Mouse (Mus musculus) stomach, embryonic 14.5 days (tissue): ENCODE data around the gene Glt8d1. TPM values are rescaled to one million over a fixed set of nuclear protein-coding genes. Genes with fewer than 3 reads are reported as not detected.

Source experiments
- ATAC-seq: fragments of 200-750 bp; cut with Nextera tagmentation; 2 replicates; pipeline ENCODE4 v1.8.0; 2017; ENCODE audit warnings: low read depth, moderate TSS enrichment; ENCODE audit not compliant: insufficient number of reproducible peaks, insufficient read depth, low FRiP score
- H3K27ac ChIP-seq: fragments of 300-500 bp; sonication (generic); 2 replicates; pipeline ENCODE4 v1.5.1; 2014; ENCODE audit warnings: mild to moderate bottlenecking, low read length, moderate library complexity, mixed read lengths
- H3K27me3 ChIP-seq: fragments of 300-500 bp; sonication (generic); 2 replicates; pipeline ENCODE4 v1.6.1; 2014; ENCODE audit warnings: low read length, control low read depth, mixed read lengths; ENCODE audit not compliant: control insufficient read depth, insufficient read depth
- H3K36me3 ChIP-seq: fragments of 300-500 bp; sonication (generic); 2 replicates; pipeline ENCODE4 v1.6.1; 2014; ENCODE audit warnings: mild to moderate bottlenecking, control low read depth, low read length, moderate library complexity, mixed read lengths; ENCODE audit not compliant: control insufficient read depth, insufficient read depth
- H3K4me1 ChIP-seq: fragments of 300-500 bp; sonication (generic); 2 replicates; pipeline ENCODE4 v1.6.1; 2014; ENCODE audit warnings: low read length, control low read depth, mixed read lengths; ENCODE audit not compliant: control insufficient read depth, insufficient read depth
- H3K4me2 ChIP-seq: fragments of 300-500 bp; sonication (generic); replicated peaks from 2 replicates; pipeline ENCODE4 v1.6.1; 2014; ENCODE audit warnings: low read depth, low read length, control low read depth
- H3K4me3 ChIP-seq: fragments of 300-500 bp; sonication (generic); 2 replicates; pipeline ENCODE4 v1.5.1; 2014; ENCODE audit warnings: low read depth, low read length, control low read depth
- H3K9ac ChIP-seq: fragments of 300-500 bp; sonication (generic); replicated peaks from 2 replicates; pipeline ENCODE4 v1.6.1; 2014; ENCODE audit warnings: low read depth, mild to moderate bottlenecking, control low read depth, low read length, moderate library complexity, mixed read lengths
- H3K9me3 ChIP-seq: fragments of 300-500 bp; sonication (generic); 2 replicates; pipeline ENCODE4 v1.6.1; 2016; ENCODE audit warnings: low read depth, low read length, control low read depth; ENCODE audit not compliant: control insufficient read depth
- WGBS: fragments of 180-500 bp; shearing (Covaris S2); extraction: QIAGEN DNeasy Blood & Tissue Kit; methylation state at CpG from one replicate; pipeline ENCODE4 v1.1.7; 2014; 5-methylcytosine and 5-hydroxymethylcytosine counted together
- polyA plus RNA-seq: library from polyadenylated mRNA; unstranded; fragments of >200 nt; fragmentation: Nextera tagmentation; extraction: Ambion mirVana; gene quantifications from 2 replicates; pipeline ENCODE4 v1.2.1, GENCODE M21; 2014

The Glt8d1 gene
- 72.7 and 76.2 TPM in 2 replicates for polyA plus RNA-seq

DNA sequence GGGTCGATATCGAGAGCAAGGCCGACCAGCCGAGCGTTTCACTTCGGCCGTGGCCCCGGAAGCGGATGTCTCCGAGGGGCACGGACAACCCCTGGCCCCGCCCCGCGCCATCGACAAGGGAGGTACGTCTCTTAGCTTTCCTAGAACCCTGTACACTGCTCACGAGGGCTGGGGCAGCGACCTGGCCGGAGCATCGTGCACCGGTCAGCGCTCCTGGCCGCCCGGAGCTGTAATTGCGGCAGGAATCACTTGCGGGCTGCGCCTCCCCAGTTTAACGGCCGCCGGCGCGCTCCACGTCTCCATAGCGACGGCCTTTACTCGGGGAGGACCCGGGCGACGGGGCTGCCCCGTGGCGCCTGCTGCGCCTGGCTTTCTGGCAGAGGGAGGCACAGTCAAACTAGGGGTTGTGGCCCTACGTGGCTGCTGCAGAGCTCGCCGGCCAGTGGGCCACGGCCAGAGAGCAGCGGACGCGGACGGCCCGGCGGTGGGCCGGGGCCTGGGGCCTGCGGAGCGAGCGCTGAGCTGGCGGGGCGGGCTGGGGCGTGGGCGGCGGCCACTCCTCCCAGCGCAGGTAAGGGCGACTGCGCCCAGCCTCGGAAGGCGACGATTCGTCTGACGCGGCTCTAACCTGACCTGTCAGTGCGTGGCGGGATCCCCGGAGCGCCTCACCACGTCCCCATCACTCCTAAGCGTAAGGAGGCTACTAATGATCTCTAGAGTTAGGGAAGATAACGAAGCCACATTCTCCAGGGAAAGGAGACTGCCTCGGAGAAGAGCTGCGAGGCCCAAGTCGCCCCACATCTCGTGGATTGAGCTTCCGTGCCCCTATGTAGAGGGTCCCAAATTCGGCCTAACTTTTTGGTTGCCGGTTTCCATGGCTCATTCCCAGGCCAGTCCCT is at the start of gene Glt8d1, which contains the start of gene Spcs1:
Gene Glt8d1, plus strand, starts transcription at position 94 of the 899 bp plus-strand sequence.
Gene Spcs1, minus strand, starts transcription at position 366 of the 899 bp plus-strand sequence.
- H3K9ac ChIP-seq, result peak within 1 kb of the TSS; percentile 84
- no peaks in the 10 kb centered on the region for H3K27me3 ChIP-seq
- peak within 1 kb of the TSS; percentile 79 for H3K4me3 ChIP-seq
- H3K4me1 ChIP-seq, result peaks cover 5% of the 10 kb centered on the region; the same call in 1 of the 2 replicates
- ATAC-seq, result peak; percentile 92
- H3K4me2 ChIP-seq, result peak within 1 kb of the TSS; percentile 80
- H3K9me3 ChIP-seq, result no peaks in the 10 kb centered on the region
- peak within 1 kb of the TSS; percentile 90 for H3K27ac ChIP-seq
- peaks cover 4% of the 10 kb centered on the region; the same call in 1 of the 2 replicates for H3K36me3 ChIP-seq
- under 1% methylated on average over 83 of the region's 84 CpGs for WGBS

DNA sequence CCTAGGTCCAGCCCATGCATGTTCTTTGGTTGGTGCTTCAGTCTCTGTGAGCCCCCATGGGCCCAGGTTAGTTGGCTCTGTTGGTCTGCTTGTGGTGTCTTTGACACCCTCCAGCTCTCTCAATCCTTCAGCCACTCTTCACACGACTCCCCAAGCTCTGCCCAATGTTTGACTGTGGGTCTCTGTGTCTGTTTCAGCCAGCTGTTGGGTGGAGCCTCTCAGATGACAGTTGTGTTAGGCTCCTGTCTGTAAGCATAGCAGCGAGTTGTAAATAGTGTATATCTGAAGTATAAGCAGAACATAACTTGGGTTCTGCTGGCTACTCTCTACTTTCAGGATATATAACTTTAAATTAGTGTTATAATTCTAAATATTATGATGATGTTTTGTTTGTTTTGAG is 42.7 kb upstream of the Glt8d1 start:
- Histone ChIP-seq H3K9ac (no peak overlapping the region), H3K27ac (no peak overlapping the region), H3K4me1 (no peaks in the 10 kb centered on the region), H3K4me3 (no peak overlapping the region), H3K27me3 (no peaks in the 10 kb centered on the region), H3K9me3 (no peaks in the 10 kb centered on the region), H3K36me3 (peaks cover 8% of the 10 kb centered on the region; the same call in 1 of the 2 replicates), H3K4me2 (no peak overlapping the region)
- 74% methylated on average over 2 of the region's 2 CpGs for WGBS
- no peak for ATAC-seq

DNA sequence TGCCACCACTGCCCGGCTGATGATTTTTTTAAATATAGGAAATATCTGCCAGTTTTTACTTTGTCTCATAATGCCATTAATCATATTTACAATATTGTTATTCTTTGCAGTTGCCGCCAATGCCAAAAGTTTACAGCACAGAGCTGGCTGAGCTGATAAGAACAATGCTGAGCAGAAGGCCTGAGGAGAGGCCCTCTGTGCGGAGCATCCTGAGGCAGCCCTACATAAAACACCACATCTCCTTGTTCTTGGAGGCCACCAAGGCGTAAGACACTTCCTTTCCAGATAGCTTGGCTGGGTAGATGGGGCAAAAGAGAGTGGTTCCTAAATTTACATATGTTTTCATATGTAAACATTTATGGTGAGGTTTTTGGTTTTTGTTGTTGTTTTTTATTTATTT is 42.2 kb upstream of the Glt8d1 start:
- Histone ChIP-seq H3K9ac (no peak overlapping the region), H3K4me2 (no peak overlapping the region), H3K9me3 (no peaks in the 10 kb centered on the region), H3K36me3 (peaks cover 8% of the 10 kb centered on the region; the same call in 1 of the 2 replicates), H3K27me3 (no peaks in the 10 kb centered on the region), H3K27ac (no peak overlapping the region), H3K4me1 (no peaks in the 10 kb centered on the region), H3K4me3 (no peak overlapping the region)
- ATAC-seq, result no peak
- WGBS, result 90% methylated on average over 4 of the region's 4 CpGs

DNA sequence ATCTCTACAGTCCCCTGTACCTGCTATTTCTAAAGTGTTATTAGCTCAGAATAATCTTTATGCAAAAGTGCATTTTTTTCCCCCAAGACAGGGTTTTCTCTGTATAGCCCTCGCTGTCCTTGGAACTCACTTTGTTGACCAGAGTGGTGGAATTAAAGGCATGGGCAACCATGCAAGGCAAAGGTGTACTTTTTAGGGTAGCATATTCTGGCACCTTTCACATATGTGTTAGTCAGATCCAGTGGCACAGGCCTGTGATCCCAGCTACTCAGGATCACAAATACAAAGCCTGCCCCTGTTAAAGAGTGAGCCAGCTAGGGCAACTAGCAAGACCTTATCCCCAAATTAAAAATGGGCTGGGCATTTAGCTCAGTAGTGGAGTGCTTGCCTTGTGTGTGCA is 40.8 kb upstream of the Glt8d1 start:
- H3K27me3 ChIP-seq, result no peaks in the 10 kb centered on the region
- H3K36me3 ChIP-seq, result peaks cover 8% of the 10 kb centered on the region; the same call in 1 of the 2 replicates
- no peaks in the 10 kb centered on the region for H3K4me1 ChIP-seq
- no peak overlapping the region for H3K4me3 ChIP-seq
- no peak overlapping the region for H3K27ac ChIP-seq
- H3K9ac ChIP-seq, result no peak overlapping the region
- no peak for ATAC-seq
- H3K9me3 ChIP-seq, result no peaks in the 10 kb centered on the region
- WGBS, result 94% methylated on average over 1 of the region's 1 CpGs
- no peak overlapping the region for H3K4me2 ChIP-seq

DNA sequence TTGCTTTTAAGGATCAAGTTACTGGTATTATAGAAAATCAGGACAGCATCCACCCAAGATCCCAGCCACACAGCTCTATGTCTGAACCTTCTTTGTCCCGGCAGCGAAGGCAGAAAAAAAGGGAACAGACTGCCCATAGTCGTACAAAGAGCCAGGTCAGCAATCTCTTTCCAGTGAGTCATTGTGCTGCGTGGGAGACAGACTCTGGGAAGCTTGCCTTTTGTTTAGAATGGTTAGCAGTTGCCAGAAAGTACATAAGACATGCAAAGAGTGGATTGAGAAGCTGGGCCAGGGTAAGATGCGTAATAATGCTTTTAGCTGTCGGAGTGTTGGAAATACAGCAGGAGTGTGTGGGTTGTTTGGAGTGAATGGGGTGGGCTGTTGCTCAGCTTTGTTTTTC is 27.0 kb upstream of the Glt8d1 start:
- no peak for ATAC-seq
- no peak overlapping the region for H3K27ac ChIP-seq
- 68% methylated on average over 6 of the region's 6 CpGs for WGBS
- peaks cover 8% of the 10 kb centered on the region for H3K36me3 ChIP-seq
- no peaks in the 10 kb centered on the region for H3K4me1 ChIP-seq
- no peak overlapping the region for H3K4me3 ChIP-seq
- no peaks in the 10 kb centered on the region for H3K9me3 ChIP-seq
- H3K4me2 ChIP-seq, result no peak overlapping the region
- no peak overlapping the region for H3K9ac ChIP-seq
- no peaks in the 10 kb centered on the region for H3K27me3 ChIP-seq

DNA sequence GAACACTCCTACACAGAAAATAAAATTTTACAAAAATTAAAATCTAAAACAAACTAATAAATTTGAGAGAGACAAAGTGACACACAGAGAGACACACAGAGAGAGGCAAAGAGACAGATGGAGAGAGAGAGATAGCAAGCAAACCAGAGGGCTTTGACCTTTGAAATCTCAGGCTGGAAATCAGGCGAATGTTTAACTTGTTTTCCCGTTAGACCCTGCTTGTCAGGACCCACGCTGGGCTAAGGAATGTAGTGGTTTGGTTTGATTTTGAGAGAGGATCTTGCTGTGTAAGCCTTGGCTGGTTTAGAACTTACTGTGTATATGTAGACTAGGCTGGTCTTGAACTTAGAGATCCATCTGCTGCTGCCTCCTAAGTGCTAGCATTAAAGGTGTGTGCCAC is 25.0 kb upstream of the Glt8d1 start:
- Histone ChIP-seq H3K9me3 (no peaks in the 10 kb centered on the region), H3K4me2 (no peak overlapping the region), H3K36me3 (peaks cover 4% of the 10 kb centered on the region; the same call in 1 of the 2 replicates), H3K27ac (no peak overlapping the region), H3K4me3 (no peak overlapping the region), H3K4me1 (no peaks in the 10 kb centered on the region), H3K9ac (no peak overlapping the region), H3K27me3 (no peaks in the 10 kb centered on the region)
- ATAC-seq, result no peak
- 68% methylated on average over 3 of the region's 3 CpGs for WGBS

DNA sequence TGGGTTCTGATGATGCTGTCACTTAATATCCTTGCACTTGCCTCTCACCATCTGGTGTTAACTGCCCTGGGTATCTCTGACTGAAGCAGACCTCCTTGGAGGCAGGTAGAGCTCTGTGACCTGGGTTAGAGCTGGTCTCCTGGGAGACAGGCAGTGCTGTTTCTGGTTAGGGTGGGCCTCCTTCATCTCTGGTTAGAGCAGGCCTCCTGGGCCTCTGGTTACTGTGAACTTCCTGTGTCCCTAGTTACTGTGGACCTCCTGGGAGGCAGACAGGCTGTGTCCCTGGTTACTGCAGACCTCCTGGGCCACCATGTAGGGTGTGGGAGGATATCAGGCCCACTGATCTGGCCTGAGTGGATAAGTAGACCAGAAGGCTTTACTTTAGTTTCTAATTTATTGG is 4.8 kb upstream of the Glt8d1 start:
- no peak overlapping the region for H3K4me3 ChIP-seq
- peaks cover 4% of the 10 kb centered on the region; the same call in 1 of the 2 replicates for H3K36me3 ChIP-seq
- no peak overlapping the region for H3K27ac ChIP-seq
- no peak for ATAC-seq
- H3K27me3 ChIP-seq, result no peaks in the 10 kb centered on the region
- H3K9me3 ChIP-seq, result no peaks in the 10 kb centered on the region
- H3K4me2 ChIP-seq, result no peak overlapping the region
- H3K4me1 ChIP-seq, result peaks cover 5% of the 10 kb centered on the region; the same call in 1 of the 2 replicates
- no peak overlapping the region for H3K9ac ChIP-seq

DNA sequence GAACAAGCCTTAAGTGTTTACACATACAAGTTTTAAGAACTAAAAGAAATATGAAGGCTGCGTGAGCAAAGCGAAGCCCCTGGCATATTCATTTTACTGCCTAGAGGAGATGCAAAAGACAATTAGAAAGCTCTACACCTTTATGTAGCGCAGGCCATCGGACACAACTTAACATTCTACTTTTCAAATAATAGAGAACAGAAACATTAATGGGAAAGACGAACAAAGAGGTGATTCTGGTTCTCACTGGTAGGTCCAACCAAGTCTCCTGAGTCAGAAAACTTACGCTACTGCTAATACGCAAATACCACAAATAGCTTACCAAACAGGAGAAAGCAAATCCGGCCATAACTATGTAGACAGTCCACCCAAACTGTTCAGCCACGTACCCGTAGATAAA is 844 bp upstream of the Glt8d1 start:
- peak overlapping the region; percentile 84; the same call in 1 of the 2 replicates for H3K9ac ChIP-seq
- ATAC-seq, result no peak
- no peaks in the 10 kb centered on the region for H3K27me3 ChIP-seq
- peak overlapping the region; percentile 80 for H3K4me2 ChIP-seq
- H3K4me1 ChIP-seq, result peaks cover 5% of the 10 kb centered on the region; the same call in 1 of the 2 replicates
- no peaks in the 10 kb centered on the region for H3K9me3 ChIP-seq
- peak overlapping the region; percentile 79 for H3K4me3 ChIP-seq
- WGBS, result 61% methylated on average over 10 of the region's 10 CpGs
- no peak overlapping the region for H3K27ac ChIP-seq
- H3K36me3 ChIP-seq, result peaks cover 4% of the 10 kb centered on the region; the same call in 1 of the 2 replicates
